Comparison of ENCODE assay signal across 1 mouse cellular context in the genomic region with DNA sequence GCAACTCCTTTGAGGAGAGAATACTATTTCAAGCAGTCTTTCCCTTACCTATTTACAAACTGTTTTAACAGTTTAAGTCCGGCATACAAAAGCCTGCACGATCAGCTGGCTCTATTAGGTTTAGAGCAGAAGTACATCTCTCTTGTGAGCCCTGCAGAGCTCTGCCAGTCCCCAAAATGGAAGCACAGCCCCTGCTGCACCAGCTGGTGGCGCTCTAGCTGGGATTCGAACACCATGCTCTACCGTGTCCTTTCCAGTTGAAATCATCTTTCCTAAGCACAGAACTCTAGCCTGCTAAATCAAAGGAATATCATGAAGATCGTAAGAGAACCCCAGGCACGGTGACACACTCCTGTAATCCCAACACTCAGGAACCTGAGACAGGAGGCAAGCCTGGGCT.
TF ChIP-seq lines count a peak whose summit lies in the region.

No protein-coding gene starts in this region.

TF ChIP-seq in ES-E14, 5 proteins besides CTCF, POLR2A, EP300 and RAD21 (continued from another document):
- no peak for TF ChIP-seq MAFK (IDR thresholded peaks at IDR 0.05; ENCODE audit: insufficient read depth, low read depth, low read length)
- no peak for TF ChIP-seq HCFC1 (IDR thresholded peaks at IDR 0.05; ENCODE audit: borderline replicate concordance, insufficient read depth, low read length)
